Mouse (Mus musculus) adrenal gland, postnatal 25 days (tissue): Measurements from ENCODE around the gene Zbtb34. TPM values are rescaled to one million over a fixed set of nuclear protein-coding genes. Genes with fewer than 3 reads are reported as not detected.

Source experiments
- DNase-seq: peaks from one replicate; pipeline ENCODE4 v3.0.0; 2021; ENCODE audit warnings: mixed read lengths
- long read RNA-seq: library from polyadenylated mRNA; stranded (forward); transcript quantifications from one replicate; pipeline ENCODE4 v2.0.0, GENCODE M21; 2021
- total RNA-seq: library from RNA; stranded (reverse); gene quantifications from 2 replicates; pipeline ENCODE4 v1.2.3, GENCODE M21; 2021

Gene Zbtb34
- 8.0 and 12.5 TPM in 2 replicates for total RNA-seq
- long read RNA-seq, result 0 reads

- peak; percentile 75 for DNase-seq
Observed at GRCm38 (mm10) chr2:33430771-33431699, at the start of gene Zbtb34. Gene Zbtb34 (minus strand): TSS chr2:33431324.

- no peak for DNase-seq
Observed at GRCm38 (mm10) chr2:33477961-33478755, 47.0 kb upstream of the Zbtb34 start.

GRCm38 (mm10) chr2:33475961-33476360, 44.8 kb upstream of the Zbtb34 start:
- DNase-seq, result no peak

GRCm38 (mm10) chr2:33468466-33469097, 37.5 kb upstream of the Zbtb34 start, which contains the start of gene Zbtb43:
Gene Zbtb43 (minus strand): TSS chr2:33468559.
- peak; percentile 96 for DNase-seq

GRCm38 (mm10) chr2:33467546-33468465, 36.7 kb upstream of the Zbtb34 start:
- peak; percentile 48 for DNase-seq

- DNase-seq, result peak; percentile 30
Observed at GRCm38 (mm10) chr2:33465966-33466365, 34.8 kb upstream of the Zbtb34 start.

- DNase-seq, result no peak
Observed at GRCm38 (mm10) chr2:33465215-33465614, 34.1 kb upstream of the Zbtb34 start.

- no peak for DNase-seq
Observed at GRCm38 (mm10) chr2:33462066-33462465, 30.9 kb upstream of the Zbtb34 start.

- DNase-seq, result no peak
Observed at GRCm38 (mm10) chr2:33461066-33461465, 29.9 kb upstream of the Zbtb34 start.

GRCm38 (mm10) chr2:33459660-33460059, 28.5 kb upstream of the Zbtb34 start:
- no peak for DNase-seq

GRCm38 (mm10) chr2:33456696-33457095, 25.6 kb upstream of the Zbtb34 start:
- no peak for DNase-seq

- DNase-seq, result no peak
Observed at GRCm38 (mm10) chr2:33456242-33456641, 25.1 kb upstream of the Zbtb34 start.

- DNase-seq, result no peak
Observed at GRCm38 (mm10) chr2:33455350-33455749, 24.2 kb upstream of the Zbtb34 start.

- DNase-seq, result no peak
Observed at GRCm38 (mm10) chr2:33454816-33455215, 23.7 kb upstream of the Zbtb34 start.

- no peak for DNase-seq
Observed at GRCm38 (mm10) chr2:33453476-33453875, 22.4 kb upstream of the Zbtb34 start.

- DNase-seq, result no peak
Observed at GRCm38 (mm10) chr2:33452721-33453120, 21.6 kb upstream of the Zbtb34 start.

- DNase-seq, result peak; percentile 55
Observed at GRCm38 (mm10) chr2:33452140-33452539, 21.0 kb upstream of the Zbtb34 start.

GRCm38 (mm10) chr2:33451038-33451978, 20.2 kb upstream of the Zbtb34 start:
- DNase-seq, result no peak

GRCm38 (mm10) chr2:33449119-33449873, 18.2 kb upstream of the Zbtb34 start:
- DNase-seq, result no peak
